Mouse (Mus musculus): ENCODE measurements around the gene Ubap1l.

GRCm38 (mm10) chr9:65399934-65400333 is 39.1 kb downstream of the Ubap1l start:
- no peak for TF ChIP-seq CTCF (IDR thresholded peaks at IDR 0.05; ENCODE audit: control insufficient read depth, insufficient read depth, insufficient replicate concordance, low read depth, low read length)
- TF ChIP-seq POLR2A (IDR thresholded peaks at IDR 0.05; ENCODE audit: control insufficient read depth, low read depth, low read length): no peak
